Mouse (Mus musculus): ENCODE measurements around the gene Gm17304.
A peak's percentile ranks its signal among the peaks of the same experiment; 100 is the strongest.

Gene Gm17304

DNA sequence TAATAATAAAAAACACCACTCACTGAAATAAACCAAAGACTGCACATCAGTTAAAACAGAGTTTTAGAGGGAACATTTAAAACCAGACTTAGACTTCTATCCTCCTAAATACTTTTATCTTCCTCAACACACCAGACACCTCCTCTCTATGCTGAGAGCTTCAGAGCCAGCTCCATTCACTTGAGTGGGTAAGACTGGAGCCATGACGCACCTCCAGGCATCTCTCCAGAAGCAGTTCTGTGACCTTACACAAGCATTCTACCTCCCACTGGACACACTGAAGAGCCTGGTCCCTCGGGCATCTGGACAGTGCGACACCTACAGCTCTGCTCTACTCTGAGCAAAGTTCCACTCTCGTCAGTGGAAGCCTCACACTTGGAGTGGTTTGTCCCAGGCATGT is 14.4 kb downstream of the Gm17304 start:
- DNase-seq (ENCODE audit: low spot score), result no peak

DNA sequence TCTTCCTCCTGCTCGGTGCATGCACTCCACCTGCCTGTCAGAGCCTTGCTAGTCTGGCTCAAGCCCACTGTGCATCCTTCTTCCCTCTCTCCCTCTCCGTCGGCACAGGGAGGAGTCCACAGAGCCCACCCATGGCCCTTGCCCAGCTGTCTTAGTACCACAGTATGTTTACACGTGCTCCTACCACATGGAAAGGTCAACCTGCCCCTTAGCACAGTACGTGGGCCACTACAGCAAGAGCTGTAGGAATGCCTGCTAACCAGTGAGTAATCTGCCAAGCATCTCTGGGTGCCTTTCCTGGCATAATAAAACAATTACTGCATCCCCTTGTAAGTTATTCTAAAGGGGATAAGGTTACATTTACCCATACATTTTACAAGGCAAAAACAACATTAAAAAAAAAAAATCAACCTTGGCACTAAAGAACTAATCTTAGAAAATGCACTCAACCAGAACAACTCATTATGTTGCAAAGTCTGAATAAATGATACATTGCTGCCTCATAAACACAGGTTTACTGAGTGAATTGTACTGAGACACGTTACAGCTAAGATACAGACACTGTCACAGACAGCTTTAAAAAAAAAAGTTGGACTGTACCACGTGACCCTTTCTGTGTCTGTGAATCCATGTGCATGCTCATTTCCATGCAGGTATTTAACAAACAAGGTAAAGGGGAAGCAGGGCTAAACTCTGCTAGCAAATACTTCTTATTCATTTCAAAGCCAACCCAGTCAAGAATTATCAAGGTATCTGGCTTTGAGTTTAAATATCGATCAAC is 19.7 kb downstream of the Gm17304 start:
- DNase-seq (ENCODE audit: low spot score), result no peak

DNA sequence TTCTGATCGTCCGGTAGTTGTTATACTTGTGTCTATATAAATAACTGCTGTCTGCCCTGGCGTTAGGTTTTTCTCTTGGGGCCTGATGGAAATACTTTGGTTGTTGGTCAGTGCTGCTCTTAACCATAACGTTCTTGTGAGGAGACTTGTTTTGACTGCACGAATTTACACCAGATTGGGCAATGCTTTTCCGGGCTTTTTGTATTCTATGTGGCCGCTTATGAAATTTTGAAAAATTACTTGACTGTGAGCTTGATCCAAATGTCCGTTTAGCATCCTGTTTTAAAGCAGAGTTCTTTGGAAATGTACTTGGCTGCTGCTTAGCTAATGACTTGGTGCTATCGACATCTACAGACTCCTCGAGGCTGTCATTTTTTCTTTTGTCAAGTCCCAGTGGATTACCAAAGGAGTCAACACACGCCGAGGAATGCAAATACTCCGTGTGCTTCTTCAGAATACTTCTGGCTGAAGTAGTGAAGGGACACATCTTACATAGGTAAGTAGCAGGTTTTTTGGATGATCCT is 27.6 kb downstream of the Gm17304 start:
- DNase-seq (ENCODE audit: low spot score), result no peak

DNA sequence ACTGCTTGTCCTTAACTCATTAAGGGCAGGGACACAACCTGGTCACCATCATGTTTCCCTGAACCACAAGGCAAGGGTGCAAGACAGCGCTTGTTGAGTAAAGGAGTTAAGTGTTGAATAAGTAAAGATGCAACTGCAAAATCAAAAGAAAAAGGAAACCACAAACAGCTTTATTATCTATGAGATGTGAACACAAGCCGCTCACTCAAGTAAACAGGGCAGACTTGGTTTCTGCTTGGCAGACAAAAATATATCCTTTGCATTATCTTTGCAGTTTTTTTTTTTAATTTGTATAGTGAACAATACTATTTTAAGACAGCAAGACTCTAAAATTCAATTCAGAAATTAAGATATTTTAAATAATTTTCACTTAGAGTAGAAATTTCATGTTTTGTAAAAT is 30.7 kb downstream of the Gm17304 start:
- DNase-seq (ENCODE audit: low spot score), result no peak

DNA sequence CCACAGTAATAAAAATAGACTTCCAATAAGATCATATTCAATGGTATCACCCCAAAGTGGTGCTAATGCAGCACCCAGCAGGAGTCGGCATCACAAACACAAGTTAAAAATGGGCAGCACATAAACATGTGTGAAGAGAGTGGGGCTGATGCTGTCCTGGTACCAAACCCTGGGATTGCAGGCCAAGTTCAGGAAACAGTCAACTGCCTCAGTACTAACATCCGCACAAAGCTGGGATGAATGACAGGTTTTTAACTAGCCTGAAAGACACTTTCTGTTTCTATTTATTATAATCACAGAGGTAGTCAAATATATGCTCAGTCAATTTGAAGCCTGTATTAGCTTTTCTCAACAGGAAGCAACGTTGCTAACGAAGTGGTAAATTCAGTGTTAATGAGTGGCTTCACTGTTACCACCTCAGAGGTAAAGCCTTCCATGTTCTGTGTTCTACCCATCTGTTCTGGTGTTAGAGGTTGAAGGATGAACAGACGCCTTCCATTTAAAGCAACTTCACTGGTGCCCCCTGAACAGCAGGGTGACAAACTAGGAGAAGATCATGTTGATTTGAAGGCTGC is 31.4 kb downstream of the Gm17304 start:
- DNase-seq (ENCODE audit: low spot score), result no peak

DNA sequence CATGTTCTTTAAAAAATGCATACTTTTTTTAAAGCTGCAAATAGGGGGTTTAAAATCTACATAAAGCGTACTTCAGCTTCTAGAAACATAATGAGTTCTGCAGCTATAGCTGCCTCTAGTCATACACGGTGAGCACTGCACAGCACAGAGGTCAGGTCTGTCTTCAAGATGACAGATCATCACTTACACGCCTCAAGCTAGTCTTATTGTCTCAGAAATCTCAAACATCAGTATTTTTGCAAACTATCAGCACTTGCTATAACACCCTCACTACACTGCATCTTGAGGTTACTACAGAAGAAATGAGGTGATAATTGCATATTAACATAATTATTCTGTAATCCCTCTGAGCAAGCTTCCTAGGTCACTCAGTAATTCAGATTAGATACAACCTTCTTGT is 33.0 kb downstream of the Gm17304 start:
- DNase-seq (ENCODE audit: low spot score), result no peak

DNA sequence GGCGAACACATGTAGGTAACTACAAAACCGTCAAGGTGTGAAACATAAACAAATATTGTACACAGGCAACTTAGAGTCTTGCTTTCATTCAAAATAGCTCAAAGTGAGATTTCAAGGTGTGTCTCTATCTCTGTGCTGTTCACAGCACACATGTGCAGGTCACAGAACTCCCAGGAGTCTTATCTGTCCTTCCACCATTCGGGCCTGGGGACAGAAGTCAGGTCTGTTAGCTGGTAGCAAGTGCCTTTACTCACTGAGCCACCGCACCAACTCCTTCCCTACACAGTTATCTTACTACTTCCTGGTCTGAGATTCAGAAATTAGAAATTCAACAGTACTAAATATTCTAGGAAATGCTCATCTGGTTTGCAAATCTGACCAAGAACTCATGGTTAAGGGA is 34.5 kb downstream of the Gm17304 start:
- DNase-seq (ENCODE audit: low spot score), result no peak

DNA sequence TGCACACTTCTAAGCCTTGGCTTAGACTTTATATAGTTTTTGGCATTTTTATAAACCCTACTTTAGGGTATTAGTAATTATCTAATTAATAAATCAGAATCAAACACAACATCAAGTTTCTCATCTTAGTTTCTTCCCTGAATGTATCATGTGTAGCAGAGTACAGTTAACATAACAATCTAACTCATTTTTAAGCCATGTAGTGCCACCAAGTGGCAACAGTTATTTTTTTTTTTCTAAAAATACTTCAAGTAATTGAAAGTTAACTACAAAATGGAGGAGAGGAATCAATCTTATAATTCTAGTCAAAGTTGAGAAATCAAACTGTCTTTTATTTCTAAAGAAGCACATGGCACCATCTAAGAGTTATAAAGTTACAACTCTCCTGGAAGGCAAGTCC is 40.5 kb downstream of the Gm17304 start:
- peak; percentile 34 for DNase-seq (ENCODE audit: low spot score)

DNA sequence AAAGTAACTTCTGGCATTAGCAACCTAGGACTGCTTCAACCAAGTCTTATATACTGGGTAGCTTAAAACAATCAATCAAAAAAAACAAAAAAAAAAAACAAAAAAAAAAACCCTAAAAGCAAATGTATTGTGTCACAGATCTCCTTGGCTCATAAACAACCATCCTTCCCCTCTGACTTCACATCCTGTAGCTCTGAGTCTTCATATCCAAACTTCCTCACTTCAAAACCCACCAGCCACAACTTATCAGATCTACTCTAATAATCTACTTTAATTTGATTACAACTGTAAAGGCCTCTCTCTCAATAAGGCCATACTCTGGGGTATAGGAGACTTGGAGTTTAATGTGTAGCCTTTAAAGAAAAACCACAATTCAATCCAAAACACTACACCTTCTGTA is 41.1 kb downstream of the Gm17304 start:
- no peak for DNase-seq (ENCODE audit: low spot score)

DNA sequence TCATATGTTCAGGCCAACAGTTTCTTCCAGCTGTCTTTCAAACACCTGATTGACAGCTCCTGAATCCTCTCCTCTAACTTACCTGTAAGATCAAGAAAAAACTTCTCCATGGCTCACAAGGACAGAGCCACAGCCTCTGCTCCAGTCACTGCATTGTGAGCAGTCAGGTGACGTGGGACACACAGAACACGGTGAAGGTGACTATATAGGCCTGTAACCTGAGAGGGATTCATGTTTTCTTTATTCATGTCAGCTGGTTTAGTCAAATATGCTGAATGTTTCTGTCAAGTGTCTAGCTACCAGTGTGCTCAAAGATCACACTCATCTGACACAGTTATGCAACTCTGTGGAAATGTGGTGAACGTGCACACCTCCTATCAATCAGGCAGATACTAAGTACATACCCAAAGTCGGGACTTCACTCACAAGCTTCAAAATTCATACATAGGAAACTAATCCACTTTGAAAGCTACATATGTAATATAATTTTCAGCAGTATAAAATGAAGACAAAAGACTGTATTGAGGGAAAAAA is 43.4 kb downstream of the Gm17304 start:
- DNase-seq (ENCODE audit: low spot score), result peak; percentile 35

DNA sequence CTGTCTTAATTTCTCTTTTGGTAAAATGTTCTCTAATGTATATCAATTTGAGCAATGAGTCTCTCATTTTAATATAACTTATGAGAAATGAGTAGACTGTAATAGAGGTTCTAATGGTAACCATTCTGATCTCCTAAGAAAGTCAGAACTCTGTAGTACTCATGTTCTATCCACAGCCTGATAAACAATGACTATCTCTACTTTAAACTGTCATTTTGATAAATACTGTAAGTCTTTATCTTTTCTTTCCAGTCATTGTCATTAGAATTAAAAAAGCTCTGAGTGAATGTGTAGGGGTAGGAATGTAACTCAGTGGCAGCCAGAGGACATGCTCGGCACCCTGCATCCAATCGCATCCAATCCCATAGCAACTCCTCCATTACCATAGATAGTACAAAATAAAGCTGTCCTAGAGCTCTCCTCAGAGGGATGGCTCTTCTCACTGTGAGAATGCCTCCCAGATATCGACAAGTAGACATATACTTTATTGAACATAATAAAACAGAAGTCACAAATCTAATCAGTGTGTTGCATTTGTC is 44.0 kb downstream of the Gm17304 start:
- no peak for DNase-seq (ENCODE audit: low spot score)

Data from adipocyte (in vitro differentiated cells).